Mouse (Mus musculus) heart, embryonic 14.5 days (tissue): ENCODE measurements around the gene Olfr1495. TPM values are rescaled to one million over a fixed set of nuclear protein-coding genes. Genes with fewer than 3 reads are reported as not detected.
"Not testable (repeated sequence)": the region's sequence is repeated elsewhere in the genome, so short reads cannot be mapped to it uniquely, and the experiment has no call there.

Source experiments
- ATAC-seq: fragments of 200-750 bp; cut with Nextera tagmentation; 2 replicates; pipeline ENCODE4 v1.8.0; 2017; ENCODE audit warnings: low read depth, moderate TSS enrichment; ENCODE audit not compliant: insufficient number of reproducible peaks, insufficient read depth, low FRiP score
- H3K27ac ChIP-seq, 2 experiments: fragments of 200-500 bp in 1 of 2; fragments of 300-500 bp in 1 of 2; sonication (generic) in 1 of 2; replicated peaks in 1 of 2; 2 replicates each; pipeline ENCODE4 v1.5.1; 2012 to 2014; ENCODE audit warnings: low read depth in 2 of 2, low read length in 2 of 2, control low read depth in 1 of 2, mild to moderate bottlenecking in 1 of 2, mixed read lengths in 1 of 2; ENCODE audit not compliant: control insufficient read depth in 1 of 2, insufficient read depth in 1 of 2
- H3K27me3 ChIP-seq: fragments of 300-500 bp; sonication (generic); 2 replicates; pipeline ENCODE4 v1.6.1; 2014; ENCODE audit warnings: mild to moderate bottlenecking, low read length, control low read depth; ENCODE audit not compliant: control insufficient read depth, insufficient read depth
- H3K36me3 ChIP-seq: fragments of 300-500 bp; sonication (generic); 2 replicates; pipeline ENCODE4 v1.6.1; 2014; ENCODE audit warnings: mild to moderate bottlenecking, control low read depth, low read length, mixed read lengths; ENCODE audit not compliant: control insufficient read depth, insufficient read depth
- H3K4me1 ChIP-seq, 2 experiments: fragments of 200-500 bp in 1 of 2; fragments of 300-500 bp in 1 of 2; sonication (generic) in 1 of 2; 2 replicates each; pipeline ENCODE4 v1.6.1; 2012 to 2014; ENCODE audit warnings: low read length in 2 of 2, control low read depth in 1 of 2, mixed read lengths in 1 of 2; ENCODE audit not compliant: control insufficient read depth in 2 of 2, insufficient read depth in 2 of 2
- H3K4me2 ChIP-seq: fragments of 300-500 bp; sonication (generic); 2 replicates; pipeline ENCODE4 v1.6.1; 2014; ENCODE audit warnings: mild to moderate bottlenecking, low read length
- H3K4me3 ChIP-seq, 2 experiments: fragments of 200-500 bp in 1 of 2; fragments of 300-500 bp in 1 of 2; sonication (generic) in 1 of 2; 2 replicates each; pipeline ENCODE4 v1.5.1; 2012 to 2014; ENCODE audit warnings: low read length in 2 of 2, mild to moderate bottlenecking in 2 of 2, control low read depth in 1 of 2, low read depth in 1 of 2, moderate library complexity in 1 of 2; ENCODE audit not compliant: control insufficient read depth in 1 of 2, insufficient read depth in 1 of 2
- H3K9ac ChIP-seq: fragments of 300-500 bp; sonication (generic); 2 replicates; pipeline ENCODE4 v1.6.1; 2014; ENCODE audit warnings: mild to moderate bottlenecking, low read length
- H3K9me3 ChIP-seq: fragments of 300-500 bp; sonication (generic); 2 replicates; pipeline ENCODE4 v1.6.1; 2016; ENCODE audit warnings: low read length, control low read depth; ENCODE audit not compliant: control insufficient read depth
- WGBS: fragments of 180-500 bp; shearing (Covaris S2); extraction: QIAGEN DNeasy Blood & Tissue Kit; methylation state at CpG from one replicate; pipeline ENCODE4 v1.1.7; 2014; 5-methylcytosine and 5-hydroxymethylcytosine counted together
- polyA plus RNA-seq: library from polyadenylated mRNA; unstranded; fragments of >200 nt; fragmentation: Nextera tagmentation; extraction: Ambion mirVana; gene quantifications from 2 replicates; pipeline ENCODE4 v1.2.1, GENCODE M21; 2014

The Olfr1495 gene
- polyA plus RNA-seq, 1 experiment from 2014 or later: not detected

DNA sequence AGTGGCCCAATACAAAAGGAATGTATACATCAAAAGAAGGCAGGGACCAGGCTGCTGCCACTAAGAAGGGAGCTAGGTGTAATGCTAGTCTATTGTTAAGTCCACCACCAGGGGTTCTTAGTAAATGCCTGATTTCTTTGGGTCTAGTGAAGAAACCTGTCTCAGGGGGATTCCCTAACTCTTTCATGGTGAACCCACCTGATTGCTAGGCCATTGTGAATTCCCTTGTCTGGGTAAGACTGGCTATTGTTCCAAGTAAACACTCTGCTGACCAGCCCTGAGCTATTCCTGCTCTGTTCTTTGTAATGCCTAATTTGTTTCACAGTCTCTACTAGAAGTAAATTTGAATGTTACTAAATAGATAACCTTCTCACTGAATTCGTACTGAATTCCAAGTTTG lies 41.1 kb downstream of the Olfr1495 start:
- not testable (repeated sequence) for H3K27me3 ChIP-seq, H3K9me3 ChIP-seq, H3K4me1 ChIP-seq, ATAC-seq, H3K9ac ChIP-seq, H3K4me3 ChIP-seq, H3K27ac ChIP-seq, H3K4me2 ChIP-seq, H3K36me3 ChIP-seq
- 43% methylated on average over 1 of the region's 1 CpGs for WGBS

DNA sequence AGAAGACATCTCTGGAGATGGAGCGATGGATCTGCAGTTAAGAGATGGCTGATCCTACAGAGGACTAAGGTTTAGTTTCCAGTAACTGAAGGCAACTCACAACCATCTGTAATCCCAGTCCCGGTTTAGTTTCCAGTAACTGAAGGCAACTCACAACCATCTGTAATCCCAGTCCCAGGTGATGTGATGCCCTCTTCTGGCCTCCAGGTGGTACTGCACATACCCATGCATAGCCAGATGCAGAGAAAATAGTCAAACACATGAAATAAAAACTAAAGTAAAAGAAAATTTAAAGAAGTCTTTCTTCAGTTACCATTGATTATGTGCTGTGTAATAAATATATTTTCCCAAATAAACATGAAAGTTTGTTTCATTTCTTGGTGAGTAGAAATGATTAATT lies 48.4 kb downstream of the Olfr1495 start:
- Histone ChIP-seq H3K9ac (no peak overlapping the region), H3K27me3 (no peaks in the 10 kb centered on the region), H3K9me3 (no peaks in the 10 kb centered on the region), H3K4me2 (no peak overlapping the region), H3K4me3 (no peak overlapping the region), H3K36me3 (no peaks in the 10 kb centered on the region), H3K4me1 (no peaks in the 10 kb centered on the region), H3K27ac (no peak overlapping the region)
- 60% methylated on average over 2 of the region's 2 CpGs for WGBS
- no peak for ATAC-seq

DNA sequence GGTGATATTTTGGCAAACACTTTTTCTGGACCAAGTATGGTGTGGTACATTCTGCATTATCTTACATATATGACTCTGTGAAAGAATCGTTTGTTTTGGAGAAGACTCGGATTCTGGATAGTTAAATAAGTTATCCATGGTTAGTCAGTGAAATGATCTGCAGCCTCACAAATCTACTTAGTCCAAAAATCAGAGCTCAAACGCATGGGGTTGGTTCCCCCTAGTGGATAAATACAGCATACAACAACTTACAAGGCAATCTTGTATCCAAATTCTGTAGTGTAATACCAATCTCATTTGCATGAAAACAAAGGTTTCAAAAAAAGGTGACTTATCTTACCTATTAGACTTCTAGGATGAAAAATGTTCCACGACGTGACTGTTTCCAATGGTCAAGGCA lies 54.4 kb downstream of the Olfr1495 start:
- no peaks in the 10 kb centered on the region for H3K27me3 ChIP-seq
- no peaks in the 10 kb centered on the region for H3K36me3 ChIP-seq
- no peaks in the 10 kb centered on the region for H3K4me1 ChIP-seq
- no peak overlapping the region for H3K9ac ChIP-seq
- ATAC-seq: no peak
- no peak overlapping the region for H3K27ac ChIP-seq
- 24% methylated on average over 5 of the region's 5 CpGs for WGBS
- H3K4me3 ChIP-seq: no peak overlapping the region
- H3K4me2 ChIP-seq: no peak overlapping the region
- H3K9me3 ChIP-seq: no peaks in the 10 kb centered on the region

DNA sequence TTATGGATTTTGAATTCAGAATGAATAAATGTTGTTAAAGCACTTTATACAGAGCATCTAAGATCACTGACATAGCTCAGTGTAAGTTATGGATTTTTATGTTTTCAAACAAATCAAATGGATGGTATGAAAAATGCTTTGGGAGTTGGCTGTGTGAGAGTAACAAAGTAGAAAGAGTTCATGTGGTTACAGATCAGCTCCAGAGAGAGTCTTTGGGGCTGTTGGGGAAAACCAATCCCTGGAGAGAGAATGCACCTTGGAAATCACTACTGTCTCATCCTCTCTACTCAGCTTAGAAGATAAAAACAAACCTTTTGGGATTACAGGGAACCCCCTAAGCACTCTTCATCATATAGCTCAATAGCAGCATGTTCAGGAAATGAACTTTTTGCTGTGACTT lies 54.9 kb downstream of the Olfr1495 start, which contains the start of gene Olfr1499:
Gene Olfr1499, minus strand, starts transcription at position 101 of the 400 bp plus-strand sequence.
- no peak within 1 kb of the TSS for H3K27ac ChIP-seq

More for the DNA sequence above, 54.9 kb downstream of the Olfr1495 start, which contains the start of gene Olfr1499:
- H3K4me3 ChIP-seq: no peak within 1 kb of the TSS
- no peaks in the 10 kb centered on the region for H3K36me3 ChIP-seq
- H3K9me3 ChIP-seq: no peaks in the 10 kb centered on the region
- H3K27me3 ChIP-seq: no peaks in the 10 kb centered on the region
- no peaks in the 10 kb centered on the region for H3K4me1 ChIP-seq
- no peak for ATAC-seq
- no peak within 1 kb of the TSS for H3K4me2 ChIP-seq
- no peak within 1 kb of the TSS for H3K9ac ChIP-seq

Other genes starting within 250 kb of the Olfr1495 start
- not detected in 2 replicates for gene Olfr1480, start 236.7 kb upstream of the Olfr1495 start, polyA plus RNA-seq
- not detected in 2 replicates for gene Olfr1484, start 181.1 kb upstream of the Olfr1495 start, polyA plus RNA-seq
- gene Olfr1487, start 147.2 kb upstream of the Olfr1495 start, polyA plus RNA-seq: not detected in 2 replicates
- gene Olfr1489, start 133.0 kb upstream of the Olfr1495 start, polyA plus RNA-seq: not detected in 2 replicates
- gene Olfr1490, start 113.5 kb upstream of the Olfr1495 start, polyA plus RNA-seq: not detected in 2 replicates
- gene Olfr1491, start 67.3 kb upstream of the Olfr1495 start, polyA plus RNA-seq: not detected in 2 replicates
- not detected in 2 replicates for gene Olfr1493-ps1, start 41.3 kb upstream of the Olfr1495 start, polyA plus RNA-seq
- gene Olfr1494, start 24.9 kb upstream of the Olfr1495 start, polyA plus RNA-seq: not detected in 2 replicates
- not detected in 2 replicates for gene Olfr1496, start 13.3 kb downstream of the Olfr1495 start, polyA plus RNA-seq
- not detected in 2 replicates for gene Olfr1497, start 33.6 kb downstream of the Olfr1495 start, polyA plus RNA-seq
- not detected in 2 replicates for gene Olfr1499, start 54.8 kb downstream of the Olfr1495 start, polyA plus RNA-seq
- not detected in 2 replicates for gene Olfr1500, start 65.9 kb downstream of the Olfr1495 start, polyA plus RNA-seq
- not detected in 2 replicates for gene Olfr1501, start 86.1 kb downstream of the Olfr1495 start, polyA plus RNA-seq
- gene Olfr1502, start 97.2 kb downstream of the Olfr1495 start, polyA plus RNA-seq: not detected in 2 replicates
- gene Olfr1504, start 133.3 kb downstream of the Olfr1495 start, polyA plus RNA-seq: not detected in 2 replicates
- gene Olfr1505, start 148.9 kb downstream of the Olfr1495 start, polyA plus RNA-seq: not detected in 2 replicates